Mouse (Mus musculus): ENCODE results near the gene Vapa. TPM values are rescaled to one million over a fixed set of nuclear protein-coding genes. Genes with fewer than 3 reads are reported as not detected.
"Not testable (repeated sequence)": the region's sequence is repeated elsewhere in the genome, so short reads cannot be mapped to it uniquely, and the experiment has no call there.

Vapa gene
- total and polyA plus RNA-seq, 2 experiments from 2014 or later: 144 to 327 TPM

DNA sequence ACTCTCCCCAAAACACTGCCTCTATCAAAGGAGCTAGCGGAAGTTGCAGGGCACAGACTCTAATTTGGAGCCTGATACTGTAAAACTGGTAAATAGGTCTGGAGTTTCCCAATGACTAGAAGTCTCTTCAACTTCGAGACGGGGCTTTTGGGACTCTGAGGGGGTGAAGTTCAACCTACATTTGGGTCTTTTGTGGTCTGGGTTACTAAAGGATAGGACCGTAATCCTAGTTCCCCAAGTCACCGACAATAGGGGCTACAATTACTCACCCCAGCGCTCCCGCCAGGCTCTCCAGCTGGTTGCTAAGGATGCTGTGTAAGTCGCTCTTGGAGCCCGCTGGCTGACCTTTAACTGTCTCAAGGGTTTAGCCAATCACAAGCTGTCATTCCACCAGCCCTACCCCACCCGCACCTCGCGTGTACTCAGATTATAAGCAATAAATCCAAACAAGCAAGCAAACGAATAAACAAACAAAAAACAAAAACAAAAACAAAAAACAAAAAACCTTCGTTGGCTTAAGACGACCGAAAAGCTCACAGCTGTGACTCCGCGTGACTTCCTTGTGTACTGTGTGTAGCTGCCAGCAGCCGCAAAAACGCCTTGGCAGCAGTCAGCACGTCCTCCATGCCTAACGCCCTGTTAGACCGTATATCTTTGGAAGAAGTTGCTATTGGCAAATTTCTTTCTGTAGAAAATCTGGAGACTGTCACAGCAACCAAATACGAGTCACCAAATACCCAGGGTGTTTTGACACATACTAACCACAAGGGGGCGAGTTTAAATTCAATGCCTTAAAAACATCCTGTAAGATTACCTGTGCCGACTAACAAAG is 72.7 kb downstream of the Vapa start, which contains the start of gene Tmem232:
TSS of gene Tmem232 (minus strand) at position 342 of the 832 bp plus-strand sequence.
- H3K4me3 ChIP-seq (ENCODE audit: low read depth, low read length): peak within 1 kb of the TSS; percentile 22
- H3K27me3 ChIP-seq (ENCODE audit: insufficient read depth, low read length): no peaks in the 10 kb centered on the region
- 11% methylated on average over 26 of the region's 26 CpGs for WGBS
- peak; percentile 75 for DNase-seq
- H3K4me2 ChIP-seq (ENCODE audit: low read depth): peak within 1 kb of the TSS; percentile 43
- H3K9ac ChIP-seq: no peak within 1 kb of the TSS
- H3K9me3 ChIP-seq (ENCODE audit: low read length): no peaks in the 10 kb centered on the region
- no peaks in the 10 kb centered on the region for H3K36me3 ChIP-seq (ENCODE audit: insufficient read depth)
- 0 out of 2 replicates have a peak, but pooled peaks cover 3% of the 10 kb centered on the region for H3K4me1 ChIP-seq (ENCODE audit: insufficient read depth)
- ATAC-seq: peak; percentile 94
- peak; percentile 65 for TF ChIP-seq CTCF (IDR thresholded peaks at IDR 0.05; ENCODE audit: low read depth)
- H3K27ac ChIP-seq (ENCODE audit: low read depth, low read length): no peak within 1 kb of the TSS

GRCm38 (mm10) chr17:65536156-65536555 is 77.2 kb downstream of the Vapa start:
- WGBS: 24% methylated on average over 3 of the region's 3 CpGs
- H3K4me1 ChIP-seq (ENCODE audit: insufficient read depth): 0 out of 2 replicates have a peak, but pooled peaks cover 3% of the 10 kb centered on the region
- DNase-seq (peak; percentile 38), ATAC-seq (no peak)
- H3K27me3 ChIP-seq (ENCODE audit: insufficient read depth, low read length): no peaks in the 10 kb centered on the region
- H3K4me3 ChIP-seq (ENCODE audit: low read depth, low read length): no peak overlapping the region
- H3K9me3 ChIP-seq (ENCODE audit: low read length): no peaks in the 10 kb centered on the region
- H3K4me2 ChIP-seq (ENCODE audit: low read depth): no peak overlapping the region
- H3K36me3 ChIP-seq (ENCODE audit: insufficient read depth): no peaks in the 10 kb centered on the region
- TF ChIP-seq CTCF (IDR thresholded peaks at IDR 0.05; ENCODE audit: low read depth): peak; percentile 70
- H3K27ac ChIP-seq (ENCODE audit: low read depth, low read length): no peak overlapping the region
- no peak overlapping the region for H3K9ac ChIP-seq

DNA sequence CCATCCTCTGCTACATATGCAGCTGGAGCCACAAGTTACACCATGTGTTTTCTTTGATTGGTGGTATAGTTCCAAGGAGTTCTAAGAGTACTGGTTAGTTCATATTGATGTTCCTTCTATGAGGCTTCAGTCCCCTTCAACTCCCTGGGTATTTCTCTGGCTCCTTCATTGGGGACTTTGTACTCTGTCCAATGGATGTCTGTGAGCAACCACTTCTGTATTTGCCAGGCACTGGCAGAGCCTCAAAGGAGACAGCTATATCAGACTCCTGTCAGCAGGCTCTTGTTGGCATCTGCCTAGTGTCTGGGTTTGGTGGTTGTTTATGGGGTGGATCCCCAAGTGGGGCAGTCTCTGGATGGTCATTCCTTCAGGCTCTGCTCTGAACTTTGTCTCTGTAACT is 81.0 kb downstream of the Vapa start:
- not testable (repeated sequence) for H3K36me3 ChIP-seq (ENCODE audit: insufficient read depth); H3K27ac ChIP-seq (ENCODE audit: low read depth, low read length); H3K4me2 ChIP-seq (ENCODE audit: low read depth); ATAC-seq; DNase-seq; H3K4me1 ChIP-seq (ENCODE audit: insufficient read depth); H3K4me3 ChIP-seq (ENCODE audit: low read depth, low read length); H3K27me3 ChIP-seq (ENCODE audit: insufficient read depth, low read length); H3K9me3 ChIP-seq (ENCODE audit: low read length); H3K9ac ChIP-seq

Other genes with a start within 250 kb of the Vapa start
- gene Tmem232, start 72.8 kb downstream of the Vapa start, total RNA-seq (2014; rRNA removed): 0.57 and 0.77 TPM in 2 replicates
- gene Tmem232, start 72.8 kb downstream of the Vapa start, polyA plus RNA-seq (2015; fragmentation: Nextera tagmentation; extraction: Ambion mirVana): 0.79 and 1.1 TPM in 2 replicates
- gene Txndc2, start 28.6 kb upstream of the Vapa start, total RNA-seq (2014; rRNA removed): 0.19 TPM in 1 of 2 replicates, not detected in the other
- not detected in 2 replicates for gene Txndc2, start 28.6 kb upstream of the Vapa start, polyA plus RNA-seq (2015; fragmentation: Nextera tagmentation; extraction: Ambion mirVana)
- gene Rab31, start 159.2 kb upstream of the Vapa start, total RNA-seq (2014; rRNA removed): 92.8 and 110 TPM in 2 replicates
- 74.0 and 79.3 TPM in 2 replicates for gene Rab31, start 159.2 kb upstream of the Vapa start, polyA plus RNA-seq (2015; fragmentation: Nextera tagmentation; extraction: Ambion mirVana)
- gene Ppp4r1, start 169.0 kb upstream of the Vapa start, total RNA-seq (2014; rRNA removed): 51.0 and 59.2 TPM in 2 replicates
- gene Ppp4r1, start 169.0 kb upstream of the Vapa start, polyA plus RNA-seq (2015; fragmentation: Nextera tagmentation; extraction: Ambion mirVana): 20.7 and 28.7 TPM in 2 replicates